Mouse (Mus musculus): Measurements from ENCODE around the gene Cpa5. TPM values are rescaled to one million over a fixed set of nuclear protein-coding genes. Genes with fewer than 3 reads are reported as not detected.

Gene Cpa5
- total RNA-seq, 2 experiments from 2014 or later: not detected

- DNase-seq (ENCODE audit: low spot score in 2 of 2): no peak
Observed at GRCm38 (mm10) chr6:30678482-30678881, 67.7 kb downstream of the Cpa5 start.

GRCm38 (mm10) chr6:30679567-30679966 lies 68.8 kb downstream of the Cpa5 start:
- DNase-seq (ENCODE audit: low spot score in 2 of 2): no peak

- no peak for DNase-seq (ENCODE audit: low spot score in 2 of 2)
Observed at GRCm38 (mm10) chr6:30680442-30680841, 69.6 kb downstream of the Cpa5 start.

Other genes with a start within 250 kb of the Cpa5 start
- 10 to 100 TPM; 23.8 to 26.5 TPM for gene Zc3hc1, start 220.0 kb upstream of the Cpa5 start, total RNA-seq (2021)
- 10 to 100 TPM; 85.1 to 93.9 TPM for gene Klhdc10, start 209.1 kb upstream of the Cpa5 start, total RNA-seq (2021)
- 10 to 100 TPM; 18.6 to 23.3 TPM for gene Tmem209, start 101.2 kb upstream of the Cpa5 start, total RNA-seq (2021)
- gene Ssmem1, start 101.2 kb upstream of the Cpa5 start, total RNA-seq (2021): under 1 TPM; 0.54 to 0.63 TPM
- gene Cpa2, start 69.4 kb upstream of the Cpa5 start, total RNA-seq (2021): under 1 TPM; 0.56 to 0.87 TPM
- gene Cpa4, start 42.6 kb upstream of the Cpa5 start, total RNA-seq (2021): not detected
- not detected for gene Cpa1, start 28.2 kb downstream of the Cpa5 start, total RNA-seq (2021)
- 1 to 10 TPM; 5.3 to 6.0 TPM for gene Cep41, start 82.7 kb downstream of the Cpa5 start, total RNA-seq (2021)
- gene Mest, start 112.5 kb downstream of the Cpa5 start, total RNA-seq (2021): 10 to 100 TPM; 44.9 to 49.3 TPM